Mouse (Mus musculus) layer of hippocampus, adult 11-12 months (tissue): ENCODE results near the gene Pitx2.

Experiments
- DNase-seq: peaks from one replicate; pipeline ENCODE4 v3.0.0; 2022; ENCODE audit warnings: low spot score

Pitx2 gene

DNA sequence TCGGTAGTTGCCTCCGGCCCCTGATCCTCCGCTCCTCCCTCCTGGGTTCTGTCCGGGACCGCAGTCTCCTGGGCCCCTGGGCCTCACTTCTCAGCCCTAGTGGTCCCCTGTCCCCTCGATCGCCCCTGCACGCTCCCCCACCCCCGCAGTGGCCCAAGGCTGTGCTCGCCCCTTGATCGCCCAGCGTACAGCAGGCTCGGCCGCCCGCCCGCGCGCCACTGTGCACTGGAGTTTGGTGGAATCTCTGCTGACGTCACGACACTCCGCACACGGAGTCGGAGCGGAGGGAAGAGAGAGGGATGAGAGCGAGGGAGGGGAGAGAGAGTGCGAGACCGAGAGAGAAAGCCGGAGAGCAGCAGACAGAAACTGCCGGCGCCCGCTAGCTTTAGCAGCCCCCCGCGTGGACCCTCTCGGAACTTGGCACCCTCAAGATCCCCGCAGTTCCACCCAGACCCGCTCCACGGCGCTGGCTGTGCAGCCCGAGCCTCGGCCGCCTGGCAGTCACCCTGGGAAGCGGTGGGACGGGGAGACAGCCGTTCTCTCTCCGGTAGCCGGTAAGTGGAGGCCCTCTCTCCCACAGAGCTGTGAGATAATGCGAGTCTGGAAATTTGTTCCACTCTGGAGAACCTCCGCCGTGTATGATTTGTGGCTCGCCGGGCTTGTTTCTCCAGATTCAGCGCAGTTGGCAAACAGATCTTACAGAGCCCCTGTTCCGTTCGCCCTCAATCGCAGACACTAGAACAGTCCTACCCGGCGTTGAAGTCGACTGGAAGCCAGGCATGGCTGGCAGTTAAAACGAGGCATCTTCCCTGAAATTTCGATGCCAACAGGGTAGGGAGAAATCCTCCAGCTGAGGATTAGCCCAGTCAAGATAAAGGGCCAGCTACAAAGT is at the start of gene Pitx2:
Gene Pitx2, plus strand, starts transcription at position 270 of the 892 bp plus-strand sequence.
- DNase-seq: no peak

- no peak for DNase-seq
Measured at GRCm38 (mm10) chr3:129150001-129150400, 49.7 kb upstream of the Pitx2 start.

DNA sequence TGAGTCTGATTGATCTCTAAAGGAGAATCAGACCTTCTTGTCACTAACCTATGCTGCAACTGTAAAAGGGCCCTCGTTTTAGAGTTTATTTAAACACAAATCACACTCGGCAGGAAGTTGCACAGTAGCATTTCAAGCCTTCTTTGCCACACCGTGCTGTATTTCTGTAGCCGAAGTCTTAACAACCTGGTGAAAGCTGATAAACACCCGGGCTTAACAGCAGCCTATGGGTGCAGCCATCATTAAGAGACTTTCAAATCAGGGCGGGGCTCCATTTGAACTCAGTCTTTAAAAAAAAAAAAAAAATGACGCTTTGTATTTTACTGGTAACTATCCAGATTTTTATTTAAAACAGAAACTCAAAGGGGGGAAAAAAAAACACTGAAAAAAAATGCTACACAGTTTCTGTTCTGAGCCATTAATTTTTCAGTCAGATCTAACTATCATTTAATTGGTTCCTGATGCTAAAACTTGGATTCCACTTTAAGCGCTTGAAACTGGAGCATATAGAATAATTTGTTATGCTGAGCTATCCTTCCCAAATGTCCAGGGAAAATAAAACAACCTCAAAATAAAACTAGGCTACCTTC is 48.5 kb upstream of the Pitx2 start:
- DNase-seq: no peak

DNA sequence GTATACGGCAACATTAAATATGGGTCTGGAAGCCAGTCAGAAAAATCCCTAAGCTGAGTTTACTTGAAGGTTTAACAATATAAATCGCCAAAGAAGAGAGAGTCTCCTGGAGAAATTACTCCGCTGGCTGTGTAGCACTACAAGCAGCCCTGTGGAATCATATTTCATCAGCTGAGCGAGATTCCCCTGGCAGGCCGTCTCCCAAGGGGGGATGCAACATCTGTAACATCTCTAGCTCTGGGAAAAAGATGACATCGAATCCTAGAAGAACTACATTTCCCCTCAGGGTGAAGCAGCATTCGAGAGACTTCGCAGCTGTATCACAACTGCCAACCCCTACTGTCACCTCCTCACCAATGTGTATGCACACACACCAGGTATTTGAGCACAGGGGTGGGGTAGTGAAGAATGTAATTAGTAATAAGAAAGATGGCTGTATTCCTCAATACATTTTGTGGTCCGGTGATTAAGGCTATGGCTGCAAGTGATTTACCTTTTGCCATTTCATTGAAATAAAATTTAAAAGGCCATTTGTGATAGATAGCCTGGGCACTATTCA is 40.8 kb upstream of the Pitx2 start:
- DNase-seq: no peak

GRCm38 (mm10) chr3:129161333-129162035 is 38.2 kb upstream of the Pitx2 start:
- no peak for DNase-seq

GRCm38 (mm10) chr3:129164246-129164645 is 35.4 kb upstream of the Pitx2 start:
- no peak for DNase-seq

- DNase-seq: no peak
Measured at GRCm38 (mm10) chr3:129165715-129166114, 34.0 kb upstream of the Pitx2 start.

DNA sequence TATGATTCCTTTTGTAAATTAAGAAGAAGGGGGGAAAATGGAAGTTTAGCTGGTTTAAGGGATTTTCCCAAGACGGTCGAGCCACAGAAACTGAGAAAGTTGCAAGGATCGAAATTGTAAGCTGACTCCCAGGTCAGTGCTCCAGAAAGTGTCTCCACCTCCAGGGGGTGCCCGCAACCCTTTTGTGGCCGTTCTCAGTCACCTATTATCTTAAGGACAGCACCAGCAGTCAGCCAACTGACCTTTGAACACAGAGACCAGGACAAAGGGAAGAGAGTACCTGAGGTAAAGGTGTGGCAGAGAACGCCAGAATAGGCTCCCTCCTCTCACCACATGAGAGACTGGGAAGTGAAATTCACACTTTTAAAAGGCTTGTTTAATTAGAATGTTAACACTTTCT is 33.0 kb upstream of the Pitx2 start:
- DNase-seq: no peak

DNA sequence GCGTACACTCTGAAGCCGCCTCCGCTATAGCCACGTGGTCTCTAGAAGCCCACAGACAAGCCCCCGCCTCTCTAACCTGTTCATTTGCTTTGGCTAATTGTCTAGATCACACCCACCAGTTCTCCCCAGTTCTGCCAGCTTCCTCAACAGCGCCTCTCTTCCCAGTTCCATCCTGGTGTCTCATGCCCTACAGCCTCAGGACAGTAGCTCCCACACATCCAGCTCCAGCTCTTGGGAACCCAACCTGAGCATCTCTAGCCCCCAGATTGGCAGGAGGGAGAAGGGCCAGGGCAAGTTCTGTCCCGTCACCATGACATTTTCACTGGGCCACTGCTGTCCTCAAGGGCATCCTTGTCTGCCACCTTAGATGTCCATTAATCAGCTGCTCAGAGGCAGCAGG is 29.3 kb upstream of the Pitx2 start:
- DNase-seq: no peak

- no peak for DNase-seq
Measured at GRCm38 (mm10) chr3:129171789-129172188, 27.9 kb upstream of the Pitx2 start.

- no peak for DNase-seq
Measured at GRCm38 (mm10) chr3:129194436-129194835, 5.2 kb upstream of the Pitx2 start.

DNA sequence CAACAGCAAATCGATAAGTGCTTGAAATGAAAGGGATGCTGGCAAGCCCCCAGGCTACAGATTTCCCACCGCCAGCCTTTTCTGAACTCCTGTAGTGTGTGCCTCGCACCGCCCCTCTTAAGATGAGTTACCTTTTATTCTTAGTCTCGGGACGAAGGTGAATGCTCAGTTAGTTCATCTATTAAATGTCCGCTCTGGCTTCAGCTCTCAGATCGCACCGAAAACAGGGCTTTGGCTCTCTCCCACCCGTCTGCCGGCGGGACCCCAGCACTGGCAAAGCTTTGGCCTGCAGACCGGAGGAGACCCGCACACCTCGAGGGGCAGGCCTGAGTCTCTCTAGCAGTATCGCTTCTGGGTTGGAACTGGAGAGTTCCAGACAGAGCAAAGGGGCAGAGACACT is 4.6 kb upstream of the Pitx2 start:
- DNase-seq: no peak

GRCm38 (mm10) chr3:129195816-129196549 is 3.7 kb upstream of the Pitx2 start:
- DNase-seq: no peak

DNA sequence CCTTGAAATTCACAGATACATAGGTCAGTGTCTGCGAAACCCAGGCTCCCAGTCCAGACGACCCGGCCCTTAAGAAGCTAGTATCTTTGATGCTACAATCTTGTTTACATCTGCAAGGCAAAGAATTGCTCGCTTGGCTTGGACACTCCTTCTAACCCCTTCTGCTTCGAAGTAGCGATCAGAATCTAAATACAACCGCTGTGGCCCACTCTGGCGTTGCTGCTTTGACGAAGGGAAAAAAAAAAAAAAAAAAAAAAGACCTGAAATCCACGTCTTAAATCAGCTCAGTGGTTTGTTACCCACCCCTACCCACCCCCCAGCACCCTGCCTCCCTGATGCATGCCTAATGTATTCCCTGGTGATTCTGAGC is 3.1 kb upstream of the Pitx2 start:
- no peak for DNase-seq

DNA sequence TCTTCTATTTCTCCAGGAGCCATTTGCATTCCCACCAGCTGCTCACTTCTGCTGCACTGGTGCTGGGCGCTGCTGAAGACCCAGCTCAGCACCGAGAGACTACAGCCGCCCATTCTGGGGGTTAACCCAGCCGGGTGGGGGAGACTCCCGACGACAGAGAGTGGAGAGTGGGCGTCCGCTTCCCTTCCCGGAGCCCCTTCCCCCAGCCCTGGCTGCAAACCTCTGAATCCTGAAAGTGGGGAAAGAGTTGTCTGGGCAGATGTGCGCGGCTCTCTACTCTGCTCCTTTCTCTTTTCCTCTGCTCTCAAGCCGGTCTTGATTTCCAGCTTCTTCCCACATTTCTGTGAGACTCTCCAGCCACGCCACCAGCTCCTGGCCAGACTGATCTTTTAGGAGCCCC is 2.6 kb upstream of the Pitx2 start:
- no peak for DNase-seq

DNA sequence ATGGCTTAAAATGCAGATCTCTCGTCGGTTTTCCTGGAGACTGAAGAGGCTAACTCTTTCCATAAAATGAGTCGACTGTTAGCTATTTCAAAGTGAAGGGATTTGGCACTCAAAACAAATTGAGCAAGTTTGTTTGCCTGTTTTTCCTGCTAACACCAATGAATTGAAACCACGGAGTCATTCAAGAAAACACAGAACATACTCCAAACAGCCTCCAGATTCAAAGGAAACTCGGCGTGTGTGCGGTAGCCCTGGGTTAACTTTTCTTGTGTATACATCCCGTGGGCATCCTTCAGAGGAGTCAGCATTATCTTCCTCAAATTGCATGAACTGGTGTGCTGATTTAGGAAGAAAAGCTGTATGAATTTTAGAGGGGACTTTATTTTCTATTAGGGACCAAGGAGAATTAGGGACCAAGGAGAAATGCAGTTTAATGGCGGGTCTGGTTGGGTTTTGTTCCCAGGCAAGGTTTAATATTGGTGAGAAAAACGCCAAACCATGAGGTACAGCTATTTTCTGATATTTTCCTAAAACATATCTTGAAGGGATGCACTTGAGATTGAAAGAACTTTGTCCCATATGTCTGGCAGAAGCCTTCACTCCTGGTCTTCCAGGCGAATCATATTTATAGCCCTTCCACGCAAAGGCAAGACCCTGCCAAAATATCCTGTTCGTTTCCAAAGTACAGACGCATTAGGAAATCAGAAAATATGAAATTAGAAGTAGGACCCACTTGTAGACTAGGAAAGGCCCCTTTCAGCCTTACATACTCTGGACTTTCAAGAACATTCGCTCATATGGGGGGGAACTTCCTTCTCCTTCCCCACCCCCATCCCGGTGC is 1.7 kb upstream of the Pitx2 start:
- no peak for DNase-seq

GRCm38 (mm10) chr3:129198627-129198903 is 1.1 kb upstream of the Pitx2 start:
- no peak for DNase-seq

DNA sequence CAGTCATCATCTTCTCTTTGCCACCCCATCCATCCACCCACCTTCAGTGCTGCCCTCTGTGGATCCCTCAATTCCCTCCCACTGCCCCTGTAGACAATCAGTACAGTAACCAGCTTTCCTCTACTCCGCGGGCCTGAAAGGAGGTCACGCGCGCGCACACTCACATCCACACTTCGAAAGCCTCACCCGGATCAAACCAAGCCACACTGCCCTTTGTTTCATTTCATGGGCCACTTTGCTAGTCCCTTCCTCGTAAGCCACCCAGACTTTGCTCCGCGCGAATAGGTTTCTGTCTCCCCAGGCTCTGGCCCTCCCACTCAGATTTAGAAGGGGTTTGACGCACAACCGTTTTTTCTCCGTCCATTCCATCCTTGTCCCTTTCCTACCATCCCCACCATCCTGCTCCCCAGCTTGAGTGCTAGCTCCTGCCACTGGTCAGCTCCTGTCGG is 494 bp upstream of the Pitx2 start:
- DNase-seq: no peak

DNA sequence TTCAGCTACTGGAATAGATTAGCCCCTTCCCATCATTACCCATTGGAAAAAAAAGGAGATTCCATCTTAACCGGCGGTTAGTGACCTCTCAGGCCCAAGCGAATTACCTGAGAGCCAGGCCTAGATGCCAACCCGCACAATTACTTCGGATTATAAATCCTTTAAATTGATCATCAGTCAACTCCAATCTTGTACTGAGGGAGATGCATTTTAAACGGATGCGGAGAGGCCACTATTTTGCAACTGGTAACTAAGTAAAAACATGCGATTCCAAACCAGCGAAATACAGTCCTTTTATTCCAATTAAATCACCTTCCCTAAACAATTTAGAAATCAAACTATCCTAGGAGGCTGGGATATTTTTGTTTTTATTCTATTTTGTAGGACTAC is 818 bp downstream of the Pitx2 start:
- DNase-seq: no peak

DNA sequence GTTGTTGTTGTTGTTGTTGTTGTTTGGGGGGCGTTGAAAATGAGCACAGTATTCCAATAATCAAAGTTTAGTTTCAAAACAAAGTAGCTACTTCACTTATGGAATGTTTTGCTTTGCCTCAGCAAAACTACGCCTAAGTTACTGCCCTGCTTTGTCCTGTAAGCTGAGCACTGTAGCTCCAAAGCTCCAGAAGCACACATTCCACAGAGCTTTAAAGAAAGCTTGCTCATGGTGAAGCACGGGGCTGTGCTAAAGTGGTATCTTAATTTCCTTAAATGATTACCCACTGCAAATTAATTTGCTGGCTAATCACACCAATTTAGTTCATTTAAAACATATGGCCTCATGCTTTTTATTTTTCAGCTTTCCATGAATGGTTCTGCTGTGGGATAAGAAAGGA is 1.5 kb downstream of the Pitx2 start:
- DNase-seq: no peak

DNA sequence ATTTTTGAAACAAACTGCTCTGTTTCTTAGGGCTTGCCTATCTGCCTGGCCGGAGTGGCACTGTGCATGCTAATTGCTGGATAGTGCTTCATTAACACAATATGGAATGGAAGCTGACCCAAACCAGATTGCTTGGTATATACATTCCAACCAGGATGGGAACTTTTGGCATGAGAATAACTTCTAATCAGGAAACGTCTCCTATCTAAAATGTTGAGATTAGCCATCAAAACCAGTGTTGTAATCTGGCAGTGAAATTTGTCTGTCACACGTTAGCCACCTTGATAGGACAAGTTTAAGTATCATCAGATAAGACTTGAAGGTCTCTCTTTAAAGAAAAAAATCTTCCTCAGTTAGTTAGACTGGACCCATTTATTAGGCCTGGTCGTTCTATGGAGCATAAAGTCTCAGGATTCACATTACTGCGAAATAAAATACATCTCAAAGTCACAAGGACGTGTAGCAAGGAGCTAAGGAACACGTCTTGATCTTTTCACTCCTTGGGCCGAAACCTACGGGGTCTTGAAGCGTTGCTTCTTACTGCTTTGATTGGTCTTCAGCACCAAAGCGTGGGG is 2.1 kb downstream of the Pitx2 start:
- DNase-seq: no peak
